Mouse (Mus musculus) left cerebral cortex, postnatal 10 days (tissue): ENCODE results near the gene Rgs19. TPM values are rescaled to one million over a fixed set of nuclear protein-coding genes. Genes with fewer than 3 reads are reported as not detected.
A peak's percentile ranks its signal among the peaks of the same experiment; 100 is the strongest.

Source experiments
- DNase-seq, 2 experiments: peaks; one replicate each; pipeline ENCODE4 v3.0.0; 2021 to 2022; ENCODE audit warnings: low spot score in 2 of 2, mixed read lengths in 1 of 2; ENCODE audit errors: extremely low spot score in 1 of 2
- intact Hi-C: fragments of 180-260 bp; cut with DNase I; formaldehyde crosslinking; loops from one replicate; pipeline ENCODE4 v1.15.1; 2025
- total RNA-seq, 2 experiments: library from RNA; stranded (reverse); gene quantifications; 2 replicates each; pipeline ENCODE4 v1.2.3; 2021

Rgs19 gene
- total RNA-seq, 2 experiments from 2014 or later = 48.8 to 57.2 TPM

- intact Hi-C loops = loop anchor here (10.0 kb wide), 1 partner anchor 276 kb away; no protein-coding TSS in a partner anchor
- no peak for DNase-seq
Observed at GRCm38 (mm10) chr2:181670285-181670912, 23.4 kb downstream of the Rgs19 start.

DNA sequence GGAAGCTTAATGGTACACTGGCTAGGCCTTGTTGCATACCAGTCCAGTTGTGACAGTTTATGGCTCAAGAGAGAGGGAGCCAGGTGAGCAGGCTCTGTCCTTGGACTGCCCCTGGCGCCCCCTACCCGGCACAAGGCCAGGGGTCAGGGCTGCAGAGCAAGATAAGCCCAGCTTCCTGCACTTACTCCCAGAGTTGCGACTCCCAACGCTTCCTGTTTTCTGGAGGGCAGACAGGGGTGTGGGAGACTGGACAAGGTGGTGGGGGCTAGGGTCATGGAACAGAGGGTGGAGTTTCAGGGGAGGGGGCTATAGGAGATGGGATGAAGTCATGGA, 30.5 kb downstream of the Rgs19 start:
- DNase-seq = peak in 1 of 2 experiments; percentile 78
- intact Hi-C loops = no loop called here

- peak in 1 of 2 experiments; percentile 47 for DNase-seq
- intact Hi-C loops = no loop called here
Observed at GRCm38 (mm10) chr2:181662620-181663297, 31.0 kb downstream of the Rgs19 start.

GRCm38 (mm10) chr2:181659609-181660055, 34.1 kb downstream of the Rgs19 start:
- peak; percentile 61 to 92 for DNase-seq
- intact Hi-C loops = loop anchor here (5.0 kb wide), 1 partner anchor 37 kb away; no protein-coding TSS in a partner anchor

- DNase-seq = peak in 1 of 2 experiments; percentile 85
Observed at GRCm38 (mm10) chr2:181658930-181659555, 34.7 kb downstream of the Rgs19 start.

DNA sequence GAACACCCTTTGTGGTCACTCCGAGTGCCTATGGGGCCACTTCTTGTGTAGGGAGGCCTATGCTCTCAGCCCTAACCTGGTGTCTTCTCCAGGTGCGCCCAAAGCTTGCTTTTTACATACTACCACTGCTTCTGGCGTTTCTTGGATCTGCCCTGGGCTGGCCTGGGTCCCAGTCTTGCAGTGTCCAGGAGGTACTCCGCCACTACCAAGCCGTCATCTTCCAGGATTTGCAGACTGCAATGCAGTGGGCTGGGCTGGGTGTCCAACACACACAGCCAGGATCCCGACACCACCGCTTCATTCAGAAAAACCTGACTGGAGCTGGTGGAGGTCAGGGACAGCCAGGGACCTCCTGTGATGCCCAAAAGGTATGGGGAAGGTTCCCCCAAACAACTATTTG, 35.2 kb downstream of the Rgs19 start:
- no peak for DNase-seq
- intact Hi-C loops = loop anchor here (5.0 kb wide), 1 partner anchor 36 kb away; no protein-coding TSS in a partner anchor

More at GRCm38 (mm10) chr2:181658930-181659555, 34.7 kb downstream of the Rgs19 start:
- intact Hi-C loops = loop anchor here (5.0 kb wide), 1 partner anchor 37 kb away; no protein-coding TSS in a partner anchor

- DNase-seq = no peak
- intact Hi-C loops = loop anchor here (5.0 kb wide), 1 partner anchor 35 kb away; no protein-coding TSS in a partner anchor
Observed at GRCm38 (mm10) chr2:181657441-181657840, 36.3 kb downstream of the Rgs19 start.

- intact Hi-C loops = loop anchor here (5.0 kb wide), 1 partner anchor 34 kb away; no protein-coding TSS in a partner anchor
- no peak for DNase-seq
Observed at GRCm38 (mm10) chr2:181656734-181657133, 37.0 kb downstream of the Rgs19 start, which contains the start of gene Gm29797. Gene Gm29797 (plus strand): TSS chr2:181657034.

DNA sequence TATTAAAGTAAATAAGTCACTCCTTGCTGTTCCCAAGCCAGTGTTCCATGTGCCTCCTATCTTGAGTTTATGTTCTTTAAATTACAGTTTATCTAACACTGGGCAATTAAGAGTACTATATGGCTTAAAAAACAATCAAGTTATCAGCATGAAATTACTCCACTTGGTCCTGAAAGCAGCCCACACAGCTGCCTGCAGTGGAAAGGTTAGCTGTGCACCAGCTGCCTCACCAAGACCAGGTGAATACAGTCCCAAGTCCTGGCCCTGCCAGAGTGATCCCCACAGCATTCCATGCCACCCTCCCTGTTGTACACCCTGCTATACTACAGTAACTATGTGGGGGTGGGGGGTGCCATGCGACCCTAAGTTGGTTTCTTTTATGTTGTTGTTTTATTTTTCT, 40.3 kb downstream of the Rgs19 start:
- intact Hi-C loops = no loop called here

GRCm38 (mm10) chr2:181653065-181653464, 40.7 kb downstream of the Rgs19 start:
- DNase-seq = no peak
- intact Hi-C loops = no loop called here

More for the DNA sequence above, 40.3 kb downstream of the Rgs19 start:
- DNase-seq = no peak

DNA sequence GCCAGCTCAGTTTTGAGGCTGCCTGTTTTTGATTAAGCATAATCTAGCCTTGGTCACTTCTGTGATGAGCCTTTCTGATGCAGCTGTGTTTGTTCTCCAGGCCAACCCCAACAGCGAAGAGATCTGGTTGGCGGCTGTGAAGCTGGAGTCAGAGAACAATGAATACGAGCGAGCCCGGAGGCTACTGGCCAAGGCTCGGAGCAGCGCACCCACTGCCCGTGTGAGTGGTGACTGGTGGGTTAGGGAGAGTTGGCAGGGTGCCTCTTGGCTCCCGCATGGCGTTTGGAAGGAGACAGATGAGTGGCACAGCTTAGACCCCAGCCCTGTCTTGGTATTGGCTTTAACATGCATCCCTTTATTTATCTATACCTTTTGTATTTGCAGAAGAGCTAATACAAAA, 44.9 kb downstream of the Rgs19 start:
- DNase-seq = peak in 1 of 2 experiments; percentile 43
- intact Hi-C loops = loop anchor here (10.0 kb wide), 1 partner anchor 196 kb away; no protein-coding TSS in a partner anchor

- intact Hi-C loops = loop anchor here (10.0 kb wide), 1 partner anchor 198 kb away; no protein-coding TSS in a partner anchor
Observed at GRCm38 (mm10) chr2:181646626-181647472, 46.9 kb downstream of the Rgs19 start.

DNA sequence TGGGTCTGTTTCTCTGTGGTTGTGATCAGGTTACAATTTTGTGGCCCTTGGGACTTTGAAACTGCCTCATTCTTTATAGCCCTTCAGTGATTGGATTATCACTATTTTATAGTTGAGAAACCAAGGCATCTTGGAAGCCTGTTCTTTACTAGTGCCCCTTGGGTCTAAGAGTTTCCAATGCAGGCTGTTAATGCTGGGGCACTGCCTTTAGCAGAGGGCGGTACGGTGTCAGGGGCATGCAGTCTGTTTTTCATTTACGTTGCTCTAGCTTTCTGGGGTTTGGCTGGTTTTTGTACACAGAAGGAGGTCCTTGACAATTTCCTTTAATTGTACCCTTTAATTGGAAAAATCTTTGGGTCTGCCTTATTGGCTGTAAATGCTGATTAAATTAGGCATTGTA, 48.1 kb downstream of the Rgs19 start:
- DNase-seq = no peak
- intact Hi-C loops = loop anchor here (10.0 kb wide), 1 partner anchor 199 kb away; no protein-coding TSS in a partner anchor

More at GRCm38 (mm10) chr2:181646626-181647472, 46.9 kb downstream of the Rgs19 start:
- DNase-seq = no peak

- intact Hi-C loops = loop anchor here (5.0 to 10.0 kb wide), 2 partner anchors 33 to 200 kb away; no protein-coding TSS in a partner anchor
- DNase-seq = peak in 1 of 2 experiments; percentile 58
Observed at GRCm38 (mm10) chr2:181644361-181644760, 49.4 kb downstream of the Rgs19 start.
